Mouse (Mus musculus): ENCODE measurements at regions not wholly inside any gene's neighbourhood (a gene's known extent, or its start where the extent isn't known, plus 50 kb on each side); places are given as distances from the start of the nearest gene placed in this dataset.

DNA sequence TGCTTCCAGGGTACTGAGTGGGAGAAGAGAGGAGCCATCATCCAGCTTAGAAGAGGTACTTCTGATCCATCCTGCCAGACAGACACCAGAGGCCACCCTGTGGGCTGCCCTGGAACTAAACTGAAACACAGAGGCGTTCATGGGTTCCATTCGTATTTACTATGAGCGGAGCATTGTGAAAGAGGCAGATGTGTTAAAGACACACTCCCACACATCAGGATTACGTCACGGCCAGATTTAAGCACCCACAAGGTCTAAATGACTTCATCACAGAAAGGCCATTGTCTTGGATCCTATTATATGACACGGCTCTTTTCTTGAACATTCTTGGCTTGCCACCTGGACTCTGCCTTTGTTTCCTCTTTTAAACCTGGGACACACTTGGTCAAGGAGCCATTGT lies 141.0 kb upstream of the Arglu1 start:
- DNase-seq (ENCODE audit: low spot score): no peak

GRCm38 (mm10) chr8:8829230-8829629 lies 138.9 kb upstream of the Arglu1 start:
- DNase-seq (ENCODE audit: low spot score): no peak

GRCm38 (mm10) chr8:8827555-8827954 lies 137.2 kb upstream of the Arglu1 start:
- DNase-seq (ENCODE audit: low spot score): no peak

- DNase-seq (ENCODE audit: low spot score): no peak
Measured at GRCm38 (mm10) chr8:8826801-8827200, 136.5 kb upstream of the Arglu1 start.

GRCm38 (mm10) chr8:8824886-8825285 lies 134.6 kb upstream of the Arglu1 start:
- DNase-seq (ENCODE audit: low spot score): no peak

GRCm38 (mm10) chr8:8821119-8821518 lies 130.8 kb upstream of the Arglu1 start:
- DNase-seq (ENCODE audit: low spot score): no peak

- no peak for DNase-seq (ENCODE audit: low spot score)
Measured at GRCm38 (mm10) chr8:8820614-8821013, 130.3 kb upstream of the Arglu1 start.

GRCm38 (mm10) chr8:8819233-8819931 lies 129.1 kb upstream of the Arglu1 start:
- no peak for DNase-seq (ENCODE audit: low spot score)

- DNase-seq (ENCODE audit: low spot score): no peak
Measured at GRCm38 (mm10) chr8:8812807-8813167, 122.5 kb upstream of the Arglu1 start.

- DNase-seq (ENCODE audit: low spot score): no peak
Measured at GRCm38 (mm10) chr8:8812051-8812806, 121.9 kb upstream of the Arglu1 start.

DNA sequence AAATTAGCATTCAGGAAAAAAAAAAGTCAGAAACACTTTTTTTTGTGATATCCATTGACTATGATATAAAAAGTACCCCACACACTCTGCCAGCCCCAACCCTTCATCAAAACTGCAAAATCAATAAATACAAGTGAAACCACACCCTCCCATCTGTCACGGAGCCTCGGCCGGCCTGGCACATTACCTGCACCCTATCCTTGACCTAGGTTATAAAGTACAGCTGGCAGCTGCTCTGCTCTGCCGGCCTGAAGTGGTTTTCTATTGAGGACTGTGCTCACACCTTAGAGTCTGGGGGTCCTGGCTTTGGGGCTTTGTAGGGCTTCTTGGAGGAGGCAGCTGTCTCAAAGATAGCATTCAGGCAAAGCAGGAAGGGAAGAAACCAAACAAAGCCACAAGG lies 120.6 kb upstream of the Arglu1 start:
- DNase-seq (ENCODE audit: low spot score): no peak

DNA sequence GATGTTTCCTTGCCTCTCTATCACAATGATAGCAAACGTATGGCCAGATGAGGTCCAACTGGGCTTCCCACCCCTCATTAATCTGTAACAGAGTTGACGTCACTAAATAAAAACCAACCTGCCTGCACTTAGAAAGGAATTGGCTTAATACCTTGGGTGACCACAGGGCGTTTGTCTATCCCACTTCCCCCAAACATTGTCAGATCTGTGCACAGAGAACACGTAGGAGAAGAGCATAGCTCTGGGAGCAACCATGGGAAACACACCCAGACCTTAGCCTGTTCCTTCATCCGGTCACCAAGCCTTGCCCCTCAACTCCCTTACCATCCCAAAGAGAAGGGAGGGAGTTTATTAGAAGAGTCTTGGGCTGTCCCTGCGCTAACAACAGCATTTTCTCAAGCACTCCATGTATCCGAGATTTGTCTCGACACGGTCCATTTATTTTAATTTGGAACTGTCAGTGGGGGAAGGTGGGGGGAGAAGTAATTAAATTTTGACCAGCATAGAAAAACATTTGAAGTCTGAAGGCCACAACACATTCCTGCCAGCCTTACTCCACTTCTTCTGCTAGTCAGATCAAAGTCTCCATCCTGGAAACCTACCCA lies 119.6 kb upstream of the Arglu1 start:
- no peak for DNase-seq (ENCODE audit: low spot score)

DNA sequence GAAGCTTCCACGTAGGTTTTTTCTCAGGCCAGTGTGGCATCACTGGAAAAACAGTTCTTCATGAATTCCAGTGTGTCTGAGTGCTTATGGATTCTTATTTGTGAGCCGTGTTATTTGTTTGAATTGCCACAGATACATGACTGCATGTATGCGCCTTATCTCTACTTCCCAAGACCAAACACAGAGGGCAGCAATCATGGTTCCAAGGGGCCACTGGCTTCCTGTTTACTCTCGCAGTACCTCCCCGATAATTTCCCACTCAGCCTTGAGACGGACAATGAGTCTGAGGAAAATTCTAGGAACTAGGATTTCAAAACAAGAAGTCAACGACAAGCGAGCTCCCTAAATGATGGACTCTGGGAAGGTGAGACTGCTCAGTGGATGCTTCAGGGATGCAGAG lies 119.0 kb upstream of the Arglu1 start:
- no peak for DNase-seq (ENCODE audit: low spot score)

- no peak for DNase-seq (ENCODE audit: low spot score)
Measured at GRCm38 (mm10) chr8:8802761-8803340, 112.5 kb upstream of the Arglu1 start.

- DNase-seq (ENCODE audit: low spot score): no peak
Measured at GRCm38 (mm10) chr8:8802317-8802716, 112.0 kb upstream of the Arglu1 start.

DNA sequence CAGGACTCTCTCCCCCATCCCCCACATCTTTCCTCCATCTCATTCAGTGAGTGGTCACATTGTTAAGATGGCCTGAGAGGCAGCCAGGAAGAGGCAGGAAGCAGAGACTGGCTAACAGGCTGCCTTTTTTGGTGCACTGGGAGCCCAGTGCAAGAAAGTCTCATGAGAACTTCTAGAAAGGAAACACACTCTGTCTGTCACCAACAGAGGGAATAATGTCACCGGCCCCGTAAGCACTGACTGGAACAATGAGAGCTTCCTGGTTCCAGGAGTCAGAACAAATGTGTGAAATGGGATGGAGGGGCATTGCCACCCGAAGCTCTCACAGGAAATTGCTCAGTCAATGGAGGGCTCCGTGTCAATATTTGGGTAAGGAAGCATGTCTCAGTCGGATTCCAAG lies 111.3 kb upstream of the Arglu1 start:
- no peak for DNase-seq (ENCODE audit: low spot score)

DNA sequence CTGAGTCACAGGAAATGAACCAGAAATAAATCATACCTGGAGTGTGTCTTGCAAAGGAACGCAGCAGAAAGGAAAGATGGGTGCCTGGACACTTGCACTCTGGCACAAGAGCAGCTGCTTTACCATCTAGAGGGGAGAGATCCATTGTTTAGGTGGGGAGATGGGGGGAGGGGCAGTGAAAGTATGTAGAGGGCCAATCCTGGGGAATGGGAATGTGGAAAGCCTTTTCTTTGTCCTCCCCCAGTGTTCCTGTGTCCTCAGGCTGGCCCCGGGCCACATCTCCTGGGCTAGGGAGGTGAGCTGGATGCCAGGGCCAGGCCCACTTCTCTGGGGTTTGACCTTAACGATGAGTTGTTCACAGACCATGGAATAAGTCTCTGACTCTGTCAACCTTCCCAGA lies 107.2 kb upstream of the Arglu1 start:
- DNase-seq (ENCODE audit: low spot score): no peak

DNA sequence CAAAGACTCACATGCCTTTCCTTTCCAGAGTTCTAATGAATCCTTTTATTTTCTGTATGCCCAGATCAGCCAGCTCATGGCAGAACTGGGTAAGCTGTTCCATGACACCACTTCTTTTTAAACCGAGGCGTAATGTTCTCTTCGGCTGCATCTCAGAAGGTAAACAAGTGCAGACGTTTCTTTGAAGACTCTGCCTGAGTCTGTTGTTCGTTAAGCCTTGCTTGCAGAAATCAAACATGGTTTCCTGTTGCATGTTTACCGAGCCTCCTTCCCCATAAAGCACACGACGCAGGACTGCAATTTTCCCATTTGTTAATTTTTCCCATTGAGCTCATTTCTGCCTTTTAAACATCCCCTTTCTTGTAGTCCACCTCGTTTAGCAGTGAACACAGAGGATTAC lies 106.6 kb upstream of the Arglu1 start:
- DNase-seq (ENCODE audit: low spot score): no peak

- no peak for DNase-seq (ENCODE audit: low spot score)
Measured at GRCm38 (mm10) chr8:8794711-8795110, 104.4 kb upstream of the Arglu1 start.

GRCm38 (mm10) chr8:8779931-8780330 lies 89.6 kb upstream of the Arglu1 start:
- DNase-seq (ENCODE audit: low spot score): no peak

- DNase-seq (ENCODE audit: low spot score): no peak
Measured at GRCm38 (mm10) chr8:8774496-8775015, 84.2 kb upstream of the Arglu1 start.

DNA sequence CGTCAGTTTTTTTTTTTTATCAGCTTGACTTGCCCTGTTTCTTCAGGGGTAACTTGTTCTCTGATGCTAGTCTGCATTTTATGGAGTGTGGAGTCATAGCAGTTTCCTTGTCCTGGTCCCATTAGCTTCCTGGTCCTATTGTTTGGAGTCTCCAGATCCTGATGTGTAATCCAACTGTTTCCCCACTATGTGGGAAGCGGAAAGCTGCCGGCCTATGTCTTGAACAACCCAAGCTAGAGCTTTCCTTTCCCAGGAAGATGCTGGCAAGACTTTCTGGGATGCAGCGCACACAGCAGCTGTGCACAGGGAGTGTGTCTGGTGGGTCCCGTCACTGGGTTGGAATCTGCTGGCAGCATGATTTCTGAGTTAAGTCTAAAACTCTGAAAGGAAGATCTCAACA lies 82.1 kb upstream of the Arglu1 start:
- DNase-seq (ENCODE audit: low spot score): no peak

- no peak for DNase-seq (ENCODE audit: low spot score)
Measured at GRCm38 (mm10) chr8:8770397-8770796, 80.1 kb upstream of the Arglu1 start.
